Mouse (Mus musculus) megakaryocyte-erythroid progenitor cell, adult 5-6 weeks (primary cell): Measurements from ENCODE around the gene Ip6k2. TPM values are rescaled to one million over a fixed set of nuclear protein-coding genes. Genes with fewer than 3 reads are reported as not detected.

Source experiments
- ATAC-seq: replicated peaks from 2 replicates; pipeline ENCODE4 v1.8.0; 2016; ENCODE audit warnings: mild to moderate bottlenecking, inconsistent platforms; ENCODE audit not compliant: severe bottlenecking, poor library complexity, low FRiP score, low TSS enrichment
- total RNA-seq, 2 experiments: library from RNA; stranded (forward) in 1 of 2; stranded (reverse) in 1 of 2; fragments of 200-1000, 215-1000 nt in 1 of 2; fragments of >200 nt in 1 of 2; fragmentation: Nextera tagmentation in 1 of 2; gene quantifications; 2 replicates each; pipeline ENCODE4 v1.2.3; 2014 to 2017

Gene Ip6k2
- total RNA-seq, 2 experiments from 2014 or later: 31.3 to 36.7 TPM

DNA sequence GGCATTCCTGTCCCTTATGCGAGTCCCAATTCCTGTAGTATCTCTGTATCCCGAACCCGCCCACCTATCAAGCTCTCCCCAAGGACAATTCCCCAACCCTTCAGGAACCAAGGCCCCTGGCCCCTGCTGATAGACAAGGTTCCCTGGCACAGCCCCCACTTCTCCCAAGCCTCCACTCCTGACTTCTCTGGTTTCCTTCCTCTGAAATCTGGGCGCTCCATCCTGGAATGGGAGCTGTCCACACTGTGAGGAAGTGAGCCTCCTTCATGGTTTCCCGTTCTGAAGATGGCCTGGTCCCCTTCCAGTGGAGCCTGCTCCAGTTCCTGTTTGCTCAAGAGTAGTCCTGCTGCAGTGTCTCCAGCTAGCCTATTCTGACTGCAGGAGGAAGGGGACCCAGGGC lies 25.6 kb downstream of the Ip6k2 start:
- no peak for ATAC-seq

DNA sequence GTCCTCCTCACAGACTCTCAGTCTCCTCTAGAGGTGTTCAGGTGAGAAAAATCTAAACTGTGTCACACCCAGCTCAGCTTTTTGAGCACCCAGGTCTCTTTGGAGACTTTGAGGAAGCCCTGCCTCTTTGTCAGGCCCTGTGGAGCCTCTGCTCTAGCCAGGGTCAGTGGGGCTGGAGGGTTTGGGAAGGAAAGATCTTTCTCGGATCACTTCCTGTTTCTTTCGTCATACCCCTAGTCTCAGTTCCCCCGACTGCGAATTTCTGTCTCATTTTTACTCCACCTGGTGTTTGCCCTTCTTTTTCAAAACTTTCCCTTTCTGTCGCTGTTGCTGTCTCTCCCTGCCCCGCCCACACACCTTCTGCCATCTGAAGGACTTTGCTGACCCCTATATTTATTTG lies 26.1 kb downstream of the Ip6k2 start:
- ATAC-seq: no peak

DNA sequence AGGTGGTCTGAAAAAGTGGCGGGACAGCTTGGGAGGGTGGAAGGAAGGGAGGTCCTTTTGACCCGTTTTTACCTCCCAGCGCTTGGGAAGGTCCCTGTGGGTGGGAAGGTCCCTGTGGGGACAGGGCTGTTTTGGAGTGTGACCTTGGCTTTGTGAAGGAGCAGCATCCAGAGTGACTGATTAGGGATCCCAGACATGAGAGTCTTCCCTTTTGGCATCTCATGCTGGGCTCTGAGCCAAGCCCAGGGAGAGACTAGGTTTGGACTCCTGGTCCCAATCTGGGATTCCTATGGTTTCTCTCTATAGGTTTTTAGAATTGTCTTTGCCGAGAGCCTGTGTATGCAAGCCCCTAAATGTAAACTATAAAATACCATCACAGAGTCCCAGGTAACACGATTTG lies 26.9 kb downstream of the Ip6k2 start:
- no peak for ATAC-seq

GRCm38 (mm10) chr9:108815557-108815956 lies 32.0 kb downstream of the Ip6k2 start:
- ATAC-seq: no peak

DNA sequence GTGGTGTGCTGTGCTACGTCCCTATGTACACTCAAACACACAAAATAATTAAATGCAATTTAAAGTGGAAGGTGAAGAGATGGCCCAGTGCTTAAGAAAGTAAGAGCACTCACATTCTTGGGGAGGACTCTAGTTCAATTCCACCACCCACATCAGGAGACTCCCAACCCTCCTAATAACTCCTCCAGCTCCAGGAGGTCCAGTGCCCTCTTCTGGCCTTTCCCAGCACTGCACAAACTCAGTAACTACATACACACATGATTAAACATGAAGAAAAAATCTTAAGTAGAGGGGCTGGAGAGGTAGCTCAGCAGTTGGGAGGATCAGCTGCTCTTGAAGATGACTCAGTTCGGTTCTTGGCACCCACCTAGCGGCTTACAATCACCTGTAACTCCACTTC lies 35.9 kb downstream of the Ip6k2 start:
- peak; percentile 66 for ATAC-seq

DNA sequence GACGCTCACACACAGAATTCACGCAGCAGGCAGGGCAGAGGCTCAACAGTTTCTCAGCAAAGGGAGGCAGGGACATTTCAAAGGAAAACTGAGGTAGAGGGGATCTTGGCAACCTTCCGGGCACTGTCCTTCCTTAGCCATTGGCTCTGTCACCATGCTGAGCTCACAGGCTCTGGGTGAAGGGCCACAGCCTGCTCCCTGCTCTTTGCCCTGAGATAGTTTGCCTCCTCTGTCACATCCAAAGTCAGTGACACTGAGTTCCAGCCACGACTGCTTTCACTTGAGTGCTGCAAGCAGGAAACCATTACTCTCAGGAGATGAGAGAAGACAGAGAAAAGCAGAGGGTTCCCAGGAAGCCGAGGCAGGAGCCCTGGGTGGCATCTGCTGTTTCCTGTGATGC lies 36.5 kb downstream of the Ip6k2 start:
- ATAC-seq: no peak

- no peak for ATAC-seq
Observed at GRCm38 (mm10) chr9:108824144-108824685, 40.6 kb downstream of the Ip6k2 start.

- ATAC-seq: no peak
Observed at GRCm38 (mm10) chr9:108824755-108825413, 41.3 kb downstream of the Ip6k2 start.

DNA sequence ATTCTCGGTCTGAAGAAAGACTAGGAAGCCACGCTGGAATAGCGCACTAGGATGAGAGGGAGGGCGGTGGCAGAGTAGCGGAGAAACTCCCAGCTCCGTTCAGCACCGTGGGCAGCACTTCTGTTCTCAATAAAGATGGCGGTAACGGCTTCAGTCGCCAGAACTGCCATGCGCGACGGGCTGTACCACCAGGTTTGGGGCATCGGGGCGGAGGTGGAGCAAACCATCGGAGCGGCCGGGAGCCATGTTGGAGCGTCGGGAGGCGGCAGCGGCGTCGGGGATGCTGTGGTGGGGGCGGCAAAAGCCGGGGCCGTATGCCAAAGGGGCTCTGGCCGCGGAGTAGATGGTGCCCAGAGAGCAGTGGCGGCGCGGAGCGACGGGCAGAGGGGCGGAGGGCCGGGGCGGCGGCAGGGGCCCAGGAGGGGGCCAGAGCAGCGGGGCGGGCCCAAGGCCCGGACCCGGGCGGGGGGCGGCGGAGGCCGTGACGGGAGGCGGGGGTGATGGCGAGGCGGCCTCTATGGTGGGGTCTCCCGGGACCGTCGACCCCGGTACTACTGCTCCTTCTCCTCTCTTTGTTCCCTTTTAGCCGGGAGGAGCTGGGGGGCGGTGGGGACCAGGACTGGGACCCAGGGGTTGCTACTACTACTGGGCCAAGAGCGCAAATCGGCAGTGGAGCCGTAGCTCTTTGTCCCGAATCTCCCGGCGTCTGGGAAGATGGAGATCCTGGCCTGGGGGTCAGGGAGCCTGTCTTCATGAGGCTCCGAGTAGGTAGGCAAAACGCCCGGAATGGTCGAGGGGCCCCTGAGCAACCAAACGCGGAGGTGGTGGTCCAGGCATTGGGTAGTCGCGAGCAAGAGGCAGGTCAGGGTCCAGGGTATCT lies 42.5 kb downstream of the Ip6k2 start, which contains the start of gene Celsr3:
Celsr3 (plus strand) TSS at position 501 of the 880 bp plus-strand sequence.
- ATAC-seq: peak; percentile 64

- ATAC-seq: peak; percentile 47
Observed at GRCm38 (mm10) chr9:108826700-108827340, 43.2 kb downstream of the Ip6k2 start.

DNA sequence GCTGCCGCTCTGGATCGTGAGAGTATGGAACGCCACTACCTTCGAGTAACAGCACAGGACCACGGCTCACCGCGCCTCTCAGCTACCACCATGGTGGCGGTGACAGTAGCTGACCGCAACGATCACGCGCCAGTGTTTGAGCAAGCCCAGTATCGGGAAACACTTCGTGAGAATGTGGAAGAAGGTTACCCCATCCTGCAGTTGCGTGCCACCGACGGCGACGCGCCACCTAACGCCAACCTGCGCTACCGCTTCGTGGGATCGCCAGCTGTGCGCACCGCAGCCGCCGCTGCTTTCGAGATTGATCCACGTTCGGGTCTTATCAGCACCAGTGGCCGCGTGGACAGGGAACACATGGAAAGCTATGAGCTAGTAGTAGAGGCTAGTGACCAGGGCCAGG lies 43.9 kb downstream of the Ip6k2 start:
- peak; percentile 2; the same call in 1 of the 2 replicates for ATAC-seq

DNA sequence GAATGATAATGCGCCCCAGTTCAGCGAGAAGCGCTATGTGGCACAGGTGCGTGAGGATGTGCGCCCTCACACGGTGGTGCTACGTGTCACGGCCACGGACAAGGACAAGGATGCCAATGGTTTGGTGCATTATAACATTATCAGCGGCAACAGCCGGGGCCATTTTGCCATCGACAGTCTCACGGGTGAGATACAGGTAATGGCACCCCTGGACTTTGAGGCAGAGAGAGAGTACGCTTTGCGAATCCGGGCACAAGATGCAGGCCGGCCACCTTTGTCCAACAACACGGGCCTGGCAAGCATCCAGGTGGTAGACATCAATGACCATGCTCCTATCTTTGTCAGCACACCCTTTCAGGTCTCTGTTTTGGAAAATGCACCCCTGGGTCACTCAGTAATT lies 44.3 kb downstream of the Ip6k2 start:
- no peak for ATAC-seq

DNA sequence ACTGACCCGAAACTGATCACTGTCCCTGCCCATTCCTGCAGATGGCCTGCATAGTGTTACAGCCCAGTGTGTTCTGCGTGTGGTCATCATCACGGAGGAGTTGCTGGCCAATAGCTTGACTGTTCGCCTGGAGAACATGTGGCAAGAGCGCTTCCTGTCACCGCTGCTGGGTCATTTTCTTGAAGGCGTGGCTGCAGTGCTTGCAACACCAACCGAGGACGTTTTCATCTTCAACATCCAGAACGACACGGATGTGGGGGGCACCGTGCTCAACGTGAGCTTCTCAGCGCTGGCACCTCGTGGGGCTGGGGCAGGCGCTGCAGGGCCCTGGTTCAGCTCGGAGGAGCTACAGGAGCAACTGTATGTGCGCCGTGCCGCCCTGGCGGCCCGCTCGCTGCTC lies 48.0 kb downstream of the Ip6k2 start:
- 0 out of 2 replicates have a peak, but pooled peaks have one; percentile 5 for ATAC-seq

GRCm38 (mm10) chr9:108832390-108833108 lies 49.0 kb downstream of the Ip6k2 start:
- ATAC-seq: peak; percentile 91

- ATAC-seq: peak; percentile 53; the same call in 1 of the 2 replicates
Observed at GRCm38 (mm10) chr9:108842989-108843388, 59.4 kb downstream of the Ip6k2 start.

- ATAC-seq: no peak
Observed at GRCm38 (mm10) chr9:108845390-108845789, 61.8 kb downstream of the Ip6k2 start.

- ATAC-seq: no peak
Observed at GRCm38 (mm10) chr9:108847374-108847773, 63.8 kb downstream of the Ip6k2 start.

DNA sequence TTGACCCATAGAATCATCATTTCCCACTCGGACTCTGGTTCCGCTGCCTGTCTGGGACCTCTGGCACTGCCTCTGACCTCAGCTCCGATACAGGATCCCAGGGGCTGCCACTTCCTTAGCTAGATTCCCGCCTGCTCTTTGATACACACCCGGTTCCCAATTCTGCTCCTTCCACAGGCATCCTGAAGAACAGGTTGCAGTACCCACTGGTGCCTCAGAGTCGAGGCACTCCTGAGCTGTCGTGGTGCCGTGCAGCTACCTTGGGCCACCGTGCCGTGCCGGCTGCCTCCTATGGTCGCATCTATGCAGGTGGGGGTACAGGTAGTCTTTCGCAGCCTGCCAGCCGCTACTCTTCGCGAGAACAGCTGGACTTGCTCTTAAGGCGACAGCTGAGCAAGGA lies 64.8 kb downstream of the Ip6k2 start:
- ATAC-seq: no peak

DNA sequence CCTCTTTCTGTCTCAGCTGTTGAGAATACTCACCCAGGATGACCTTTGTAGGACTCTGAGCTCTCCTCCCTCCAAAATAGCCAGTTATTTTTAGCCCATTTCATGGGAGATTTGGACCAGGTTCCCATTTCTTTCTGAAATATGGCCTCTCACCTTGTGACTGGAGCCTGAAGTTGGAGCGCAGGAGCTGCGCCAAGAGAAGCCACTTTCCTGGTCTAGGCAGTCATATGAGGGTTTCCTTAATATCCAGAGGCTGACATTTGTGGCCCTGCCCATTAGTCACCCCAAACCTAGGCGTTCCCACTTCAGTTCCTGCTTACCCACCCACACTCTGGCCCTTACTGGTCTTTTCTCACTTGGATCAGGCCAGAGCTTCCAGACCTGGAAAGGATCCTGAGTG lies 69.4 kb downstream of the Ip6k2 start, which contains the start of gene Slc26a6:
Slc26a6 (plus strand) TSS at position 308 of the 400 bp plus-strand sequence.
- ATAC-seq: no peak
